Mouse (Mus musculus): ENCODE measurements around the gene Wnt5b. TPM values are rescaled to one million over a fixed set of nuclear protein-coding genes. Genes with fewer than 3 reads are reported as not detected.

The Wnt5b gene
- 2.8 and 3.1 TPM in 2 replicates for polyA plus RNA-seq (2015; fragmentation: Nextera tagmentation; extraction: Ambion mirVana)

GRCm38 (mm10) chr6:119543803-119544517, at the start of gene Wnt5b:
TSS of gene Wnt5b (minus strand) at chr6:119544347.
- ATAC-seq (replicated peaks), result peak; percentile 76
- Histone ChIP-seq H3K9me3 (no peaks in the 10 kb centered on the region), H3K4me3 (peak within 1 kb of the TSS; percentile 67), H3K27me3 (peaks cover 11% of the 10 kb centered on the region; the same call in 1 of the 2 replicates), H3K27ac (replicated peaks) (no peak within 1 kb of the TSS), H3K4me1 (peaks cover 15% of the 10 kb centered on the region), H3K9ac (replicated peaks) (peak within 1 kb of the TSS; percentile 52), H3K4me2 (replicated peaks) (peak within 1 kb of the TSS; percentile 94), H3K36me3 (no peaks in the 10 kb centered on the region)
- under 1% methylated on average over 103 of the region's 120 CpGs for WGBS

- Histone ChIP-seq H3K4me1 (peaks cover 8% of the 10 kb centered on the region), H3K9me3 (no peaks in the 10 kb centered on the region), H3K9ac (replicated peaks) (no peak overlapping the region), H3K27ac (replicated peaks) (no peak overlapping the region), H3K36me3 (no peaks in the 10 kb centered on the region; the same call in 1 of the 2 replicates), H3K4me2 (replicated peaks) (no peak overlapping the region), H3K4me3 (no peak overlapping the region), H3K27me3 (no peaks in the 10 kb centered on the region)
- no peak for ATAC-seq (replicated peaks)
- WGBS, result 78% methylated on average over 2 of the region's 2 CpGs
Observed at GRCm38 (mm10) chr6:119590872-119591271, 46.7 kb upstream of the Wnt5b start.

GRCm38 (mm10) chr6:119587897-119588296, 43.8 kb upstream of the Wnt5b start:
- no peak overlapping the region for H3K9ac ChIP-seq (replicated peaks)
- peaks cover 10% of the 10 kb centered on the region for H3K4me1 ChIP-seq
- H3K27me3 ChIP-seq, result no peaks in the 10 kb centered on the region
- ATAC-seq (replicated peaks), result no peak
- WGBS, result 85% methylated on average over 2 of the region's 2 CpGs
- H3K4me2 ChIP-seq (replicated peaks), result no peak overlapping the region
- H3K4me3 ChIP-seq, result no peak overlapping the region
- no peak overlapping the region for H3K27ac ChIP-seq (replicated peaks)
- no peaks in the 10 kb centered on the region; the same call in 1 of the 2 replicates for H3K36me3 ChIP-seq
- H3K9me3 ChIP-seq, result no peaks in the 10 kb centered on the region

GRCm38 (mm10) chr6:119587454-119587853, 43.3 kb upstream of the Wnt5b start:
- Histone ChIP-seq H3K4me3 (no peak overlapping the region), H3K27me3 (no peaks in the 10 kb centered on the region), H3K36me3 (no peaks in the 10 kb centered on the region; the same call in 1 of the 2 replicates), H3K4me1 (peaks cover 10% of the 10 kb centered on the region), H3K27ac (replicated peaks) (no peak overlapping the region), H3K9me3 (no peaks in the 10 kb centered on the region), H3K4me2 (replicated peaks) (no peak overlapping the region), H3K9ac (replicated peaks) (no peak overlapping the region)
- no peak for ATAC-seq (replicated peaks)

GRCm38 (mm10) chr6:119585652-119586375, 41.7 kb upstream of the Wnt5b start:
- no peak overlapping the region for H3K4me2 ChIP-seq (replicated peaks)
- H3K4me3 ChIP-seq, result no peak overlapping the region
- no peak overlapping the region for H3K9ac ChIP-seq (replicated peaks)
- no peaks in the 10 kb centered on the region; the same call in 1 of the 2 replicates for H3K36me3 ChIP-seq
- H3K4me1 ChIP-seq, result peaks cover 10% of the 10 kb centered on the region
- H3K27me3 ChIP-seq, result no peaks in the 10 kb centered on the region
- no peaks in the 10 kb centered on the region for H3K9me3 ChIP-seq
- WGBS, result 58% methylated on average over 5 of the region's 5 CpGs
- H3K27ac ChIP-seq (replicated peaks), result peak overlapping the region; percentile 50
- ATAC-seq (replicated peaks), result 0 out of 2 replicates have a peak, but pooled peaks have one; percentile 38

GRCm38 (mm10) chr6:119584061-119584460, 39.9 kb upstream of the Wnt5b start:
- no peak overlapping the region for H3K4me3 ChIP-seq
- H3K9ac ChIP-seq (replicated peaks), result no peak overlapping the region
- peaks cover 10% of the 10 kb centered on the region for H3K4me1 ChIP-seq
- no peaks in the 10 kb centered on the region for H3K9me3 ChIP-seq
- 73% methylated on average over 1 of the region's 1 CpGs for WGBS
- H3K27ac ChIP-seq (replicated peaks), result no peak overlapping the region
- H3K4me2 ChIP-seq (replicated peaks), result no peak overlapping the region
- no peaks in the 10 kb centered on the region; the same call in 1 of the 2 replicates for H3K36me3 ChIP-seq
- no peaks in the 10 kb centered on the region for H3K27me3 ChIP-seq
- ATAC-seq (replicated peaks), result no peak

GRCm38 (mm10) chr6:119583165-119583564, 39.0 kb upstream of the Wnt5b start:
- H3K36me3 ChIP-seq, result no peaks in the 10 kb centered on the region; the same call in 1 of the 2 replicates
- H3K9me3 ChIP-seq, result no peaks in the 10 kb centered on the region
- peaks cover 10% of the 10 kb centered on the region for H3K4me1 ChIP-seq
- no peak overlapping the region for H3K27ac ChIP-seq (replicated peaks)
- H3K4me3 ChIP-seq, result no peak overlapping the region
- H3K27me3 ChIP-seq, result no peaks in the 10 kb centered on the region
- no peak for ATAC-seq (replicated peaks)
- H3K9ac ChIP-seq (replicated peaks), result no peak overlapping the region
- H3K4me2 ChIP-seq (replicated peaks), result no peak overlapping the region
- 97% methylated on average over 5 of the region's 5 CpGs for WGBS

GRCm38 (mm10) chr6:119576706-119577105, 32.6 kb upstream of the Wnt5b start:
- Histone ChIP-seq H3K9ac (replicated peaks) (no peak overlapping the region), H3K4me3 (no peak overlapping the region), H3K27me3 (no peaks in the 10 kb centered on the region), H3K4me1 (no peaks in the 10 kb centered on the region), H3K27ac (replicated peaks) (no peak overlapping the region), H3K9me3 (no peaks in the 10 kb centered on the region), H3K4me2 (replicated peaks) (no peak overlapping the region), H3K36me3 (peaks cover 28% of the 10 kb centered on the region)
- no peak for ATAC-seq (replicated peaks)
- 94% methylated on average over 4 of the region's 4 CpGs for WGBS

GRCm38 (mm10) chr6:119575331-119575730, 31.2 kb upstream of the Wnt5b start:
- WGBS, result 96% methylated on average over 12 of the region's 12 CpGs
- Histone ChIP-seq H3K27ac (replicated peaks) (no peak overlapping the region), H3K9me3 (no peaks in the 10 kb centered on the region), H3K4me1 (no peaks in the 10 kb centered on the region), H3K27me3 (no peaks in the 10 kb centered on the region), H3K9ac (replicated peaks) (no peak overlapping the region), H3K4me2 (replicated peaks) (no peak overlapping the region), H3K4me3 (no peak overlapping the region), H3K36me3 (peaks cover 28% of the 10 kb centered on the region)
- ATAC-seq (replicated peaks), result no peak

GRCm38 (mm10) chr6:119572296-119572695, 28.1 kb upstream of the Wnt5b start:
- no peak overlapping the region for H3K9ac ChIP-seq (replicated peaks)
- H3K27me3 ChIP-seq, result no peaks in the 10 kb centered on the region
- H3K36me3 ChIP-seq, result peaks cover 33% of the 10 kb centered on the region
- no peaks in the 10 kb centered on the region for H3K9me3 ChIP-seq
- no peak overlapping the region for H3K4me3 ChIP-seq
- no peak overlapping the region for H3K27ac ChIP-seq (replicated peaks)
- WGBS, result 81% methylated on average over 7 of the region's 7 CpGs
- H3K4me1 ChIP-seq, result no peaks in the 10 kb centered on the region
- ATAC-seq (replicated peaks), result no peak
- no peak overlapping the region for H3K4me2 ChIP-seq (replicated peaks)

- WGBS, result 82% methylated on average over 4 of the region's 4 CpGs
- H3K4me1 ChIP-seq, result no peaks in the 10 kb centered on the region
- H3K9ac ChIP-seq (replicated peaks), result no peak overlapping the region
- ATAC-seq (replicated peaks), result no peak
- peaks cover 33% of the 10 kb centered on the region for H3K36me3 ChIP-seq
- no peak overlapping the region for H3K4me2 ChIP-seq (replicated peaks)
- no peaks in the 10 kb centered on the region for H3K27me3 ChIP-seq
- H3K27ac ChIP-seq (replicated peaks), result no peak overlapping the region
- H3K9me3 ChIP-seq, result no peaks in the 10 kb centered on the region
- no peak overlapping the region for H3K4me3 ChIP-seq
Observed at GRCm38 (mm10) chr6:119570797-119571196, 26.6 kb upstream of the Wnt5b start.

GRCm38 (mm10) chr6:119568339-119568738, 24.2 kb upstream of the Wnt5b start:
- ATAC-seq (replicated peaks), result no peak
- Histone ChIP-seq H3K9ac (replicated peaks) (no peak overlapping the region), H3K4me2 (replicated peaks) (no peak overlapping the region), H3K27ac (replicated peaks) (no peak overlapping the region), H3K9me3 (no peaks in the 10 kb centered on the region), H3K27me3 (no peaks in the 10 kb centered on the region), H3K36me3 (peaks cover 11% of the 10 kb centered on the region; the same call in 1 of the 2 replicates), H3K4me3 (no peak overlapping the region), H3K4me1 (no peaks in the 10 kb centered on the region)
- 76% methylated on average over 2 of the region's 2 CpGs for WGBS

Data from forebrain, embryonic 15.5 days (tissue).